Mouse (Mus musculus) embryonic facial prominence, embryonic 11.5 days (tissue): ENCODE results near the gene Slc4a4. TPM values are rescaled to one million over a fixed set of nuclear protein-coding genes. Genes with fewer than 3 reads are reported as not detected.

Source experiments
- ATAC-seq: fragments of 200-750 bp; cut with Nextera tagmentation; replicated peaks from 2 replicates; pipeline ENCODE4 v1.8.0; 2017; ENCODE audit warnings: low read depth; ENCODE audit not compliant: insufficient number of reproducible peaks, low FRiP score, low TSS enrichment
- DNase-seq: peaks from one replicate; pipeline ENCODE4 v3.0.0-alpha.2; 2015; ENCODE audit warnings: low spot score
- H3K27ac ChIP-seq: fragments of 300-500 bp; sonication (generic); replicated peaks from 2 replicates; pipeline ENCODE4 v1.5.1; 2014; ENCODE audit warnings: mild to moderate bottlenecking, low read depth, low read length, control low read depth
- H3K27me3 ChIP-seq: fragments of 300-500 bp; sonication (generic); 2 replicates; pipeline ENCODE4 v1.6.1; 2014; ENCODE audit warnings: mild to moderate bottlenecking, low read length, moderate library complexity, mixed read lengths; ENCODE audit not compliant: control insufficient read depth, insufficient read depth
- H3K36me3 ChIP-seq: fragments of 300-500 bp; sonication (generic); replicated peaks from 2 replicates; pipeline ENCODE4 v1.6.1; 2014; ENCODE audit warnings: low read depth, mild to moderate bottlenecking, low read length, moderate library complexity, mixed read lengths; ENCODE audit not compliant: control insufficient read depth, insufficient read depth
- H3K4me1 ChIP-seq: fragments of 300-500 bp; sonication (generic); 2 replicates; pipeline ENCODE4 v1.6.1; 2014; ENCODE audit warnings: low read length, mixed read lengths; ENCODE audit not compliant: control insufficient read depth, insufficient read depth
- H3K4me2 ChIP-seq: fragments of 300-500 bp; sonication (generic); 2 replicates; pipeline ENCODE4 v1.6.1; 2014; ENCODE audit warnings: low read depth, mild to moderate bottlenecking, control low read depth, low read length, moderate library complexity
- H3K4me3 ChIP-seq: fragments of 300-500 bp; sonication (generic); 2 replicates; pipeline ENCODE4 v1.5.1; 2014; ENCODE audit warnings: low read depth, low read length, control low read depth
- H3K9ac ChIP-seq: fragments of 300-500 bp; sonication (generic); replicated peaks from 2 replicates; pipeline ENCODE4 v1.6.1; 2014; ENCODE audit warnings: mild to moderate bottlenecking, control low read depth, low read length
- H3K9me3 ChIP-seq: fragments of 300-500 bp; sonication (generic); replicated peaks from 2 replicates; pipeline ENCODE4 v1.6.1; 2016; ENCODE audit warnings: mild to moderate bottlenecking, low read length, inconsistent platforms, mixed read lengths; ENCODE audit not compliant: control insufficient read depth
- WGBS: fragments of 180-500 bp; shearing (Covaris S2); extraction: QIAGEN DNeasy Blood & Tissue Kit; methylation state at CpG from one replicate; pipeline ENCODE4 v1.1.7; 2014; 5-methylcytosine and 5-hydroxymethylcytosine counted together
- polyA plus RNA-seq: library from polyadenylated mRNA; unstranded; fragments of >200 nt; fragmentation: Nextera tagmentation; extraction: Ambion mirVana; gene quantifications from 2 replicates; pipeline ENCODE4 v1.2.1, GENCODE M21; 2014

Slc4a4 gene
- polyA plus RNA-seq, 1 experiment from 2014 or later: 1.6 TPM

DNA sequence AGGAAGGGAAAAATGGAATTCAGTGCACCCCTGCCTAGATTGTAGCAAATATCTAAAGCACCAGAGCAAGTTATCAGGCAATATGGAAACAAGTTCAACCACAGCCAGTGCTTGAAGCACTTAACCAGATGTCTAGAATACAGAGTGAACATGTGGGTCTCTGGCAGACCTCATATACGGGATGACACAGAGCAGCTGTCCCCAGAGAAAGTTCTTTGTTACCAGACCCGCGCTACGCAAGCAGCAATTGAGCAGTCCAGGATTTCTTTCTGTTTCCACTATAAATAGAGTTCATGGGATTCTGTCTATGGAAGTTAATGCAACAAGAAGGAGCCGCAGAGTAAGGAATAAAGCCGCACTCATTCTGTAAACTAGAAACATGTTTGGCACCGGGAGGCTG, 46.8 kb downstream of the Slc4a4 start:
- H3K4me1 ChIP-seq: peaks cover 4% of the 10 kb centered on the region; the same call in 1 of the 2 replicates
- no peak for ATAC-seq
- no peaks in the 10 kb centered on the region for H3K9me3 ChIP-seq
- H3K4me3 ChIP-seq: no peak overlapping the region
- no peak for DNase-seq
- H3K4me2 ChIP-seq: no peak overlapping the region
- H3K27ac ChIP-seq: no peak overlapping the region
- H3K36me3 ChIP-seq: no peaks in the 10 kb centered on the region
- H3K27me3 ChIP-seq: no peaks in the 10 kb centered on the region
- 65% methylated on average over 7 of the region's 7 CpGs for WGBS
- H3K9ac ChIP-seq: no peak overlapping the region

GRCm38 (mm10) chr5:88933946-88934345, 47.3 kb downstream of the Slc4a4 start:
- Histone ChIP-seq H3K4me3 (no peak overlapping the region), H3K27me3 (no peaks in the 10 kb centered on the region), H3K9ac (no peak overlapping the region), H3K36me3 (no peaks in the 10 kb centered on the region), H3K4me1 (peaks cover 4% of the 10 kb centered on the region; the same call in 1 of the 2 replicates), H3K27ac (no peak overlapping the region), H3K4me2 (no peak overlapping the region), H3K9me3 (no peaks in the 10 kb centered on the region)
- WGBS: 82% methylated on average over 14 of the region's 14 CpGs
- ATAC-seq (0 out of 2 replicates have a peak, but pooled peaks have one; percentile 24), DNase-seq (no peak)

GRCm38 (mm10) chr5:88938208-88938607, 51.6 kb downstream of the Slc4a4 start:
- Histone ChIP-seq H3K36me3 (no peaks in the 10 kb centered on the region), H3K27ac (no peak overlapping the region), H3K4me3 (no peak overlapping the region), H3K9ac (no peak overlapping the region), H3K27me3 (no peaks in the 10 kb centered on the region), H3K9me3 (no peaks in the 10 kb centered on the region), H3K4me1 (no peaks in the 10 kb centered on the region), H3K4me2 (no peak overlapping the region)
- WGBS: 80% methylated on average over 1 of the region's 1 CpGs
- DNase-seq: no peak
- no peak for ATAC-seq

- WGBS: 29% methylated on average over 6 of the region's 6 CpGs
- no peaks in the 10 kb centered on the region for H3K27me3 ChIP-seq
- 0 out of 2 replicates have a peak, but pooled peaks have one; percentile 44 for ATAC-seq
- H3K27ac ChIP-seq: no peak overlapping the region
- H3K36me3 ChIP-seq: no peaks in the 10 kb centered on the region
- no peak overlapping the region for H3K4me3 ChIP-seq
- no peak overlapping the region for H3K9ac ChIP-seq
- peak; percentile 15 for DNase-seq
- no peak overlapping the region for H3K4me2 ChIP-seq
- no peaks in the 10 kb centered on the region for H3K4me1 ChIP-seq
- no peaks in the 10 kb centered on the region for H3K9me3 ChIP-seq
Observed at GRCm38 (mm10) chr5:88939151-88939550, 52.5 kb downstream of the Slc4a4 start.

DNA sequence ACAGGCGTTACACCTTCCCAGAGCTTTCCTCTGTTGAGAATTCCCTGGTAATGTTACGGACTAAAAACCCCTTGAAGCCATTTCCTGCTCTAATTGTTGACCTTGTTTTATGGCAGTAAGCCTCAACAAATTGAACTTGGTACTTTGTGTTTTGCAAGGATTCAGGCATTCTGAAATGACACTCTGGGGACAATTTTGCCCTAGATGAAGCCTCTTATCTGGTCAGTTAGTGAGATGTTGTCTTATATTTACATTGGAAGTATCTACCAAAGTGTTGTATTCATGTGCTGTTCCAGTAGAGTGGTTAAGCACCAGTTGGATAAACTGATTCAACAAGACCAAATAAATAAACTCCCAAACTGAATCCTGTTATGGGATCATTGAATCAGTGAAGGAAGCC, 53.2 kb downstream of the Slc4a4 start:
- H3K4me2 ChIP-seq: no peak overlapping the region
- H3K27me3 ChIP-seq: no peaks in the 10 kb centered on the region
- DNase-seq (no peak), ATAC-seq (no peak)
- H3K36me3 ChIP-seq: no peaks in the 10 kb centered on the region
- H3K4me1 ChIP-seq: no peaks in the 10 kb centered on the region
- no peak overlapping the region for H3K9ac ChIP-seq
- no peak overlapping the region for H3K27ac ChIP-seq
- H3K4me3 ChIP-seq: no peak overlapping the region
- no peaks in the 10 kb centered on the region for H3K9me3 ChIP-seq
- WGBS: 62% methylated on average over 2 of the region's 2 CpGs

- Histone ChIP-seq H3K4me1 (no peaks in the 10 kb centered on the region), H3K36me3 (no peaks in the 10 kb centered on the region), H3K4me3 (no peak overlapping the region), H3K9me3 (no peaks in the 10 kb centered on the region), H3K27me3 (no peaks in the 10 kb centered on the region), H3K4me2 (no peak overlapping the region), H3K27ac (no peak overlapping the region), H3K9ac (no peak overlapping the region)
- ATAC-seq: no peak
- no peak for DNase-seq
- WGBS: 79% methylated on average over 7 of the region's 7 CpGs
Observed at GRCm38 (mm10) chr5:88941905-88942304, 55.3 kb downstream of the Slc4a4 start.

DNA sequence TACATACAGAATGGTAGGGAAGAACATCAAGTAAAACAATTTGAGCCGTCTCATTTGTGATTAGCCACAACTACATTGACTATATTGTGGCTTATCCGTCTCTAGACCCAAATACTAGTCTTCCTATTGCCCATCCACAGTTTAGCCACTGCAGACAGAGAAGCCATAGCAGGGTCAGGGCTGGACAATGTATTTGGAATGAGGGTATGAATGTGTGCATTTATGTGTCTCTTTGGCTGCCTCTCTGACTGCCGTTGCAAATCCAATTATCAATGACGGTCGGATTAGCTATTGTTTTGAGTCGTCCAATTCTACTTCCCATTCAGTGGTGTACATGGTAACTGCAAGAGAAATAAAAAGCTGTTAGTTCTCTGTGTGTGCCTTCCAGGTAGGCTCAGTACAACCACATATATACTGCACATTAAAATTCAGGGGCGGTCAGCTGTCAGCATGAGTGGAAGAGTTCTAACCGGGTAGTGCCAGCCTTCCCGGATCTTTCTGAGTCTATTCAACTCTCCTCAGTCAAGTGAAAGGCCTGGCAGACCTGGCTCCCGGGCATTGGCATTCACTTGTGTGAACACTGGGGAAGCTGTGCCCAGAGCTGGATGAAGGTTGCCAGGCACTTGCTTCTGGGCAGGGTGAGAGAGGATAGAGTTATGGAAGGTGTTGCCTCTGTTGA, 59.2 kb downstream of the Slc4a4 start:
- WGBS: 76% methylated on average over 10 of the region's 10 CpGs
- no peak for ATAC-seq

DNA sequence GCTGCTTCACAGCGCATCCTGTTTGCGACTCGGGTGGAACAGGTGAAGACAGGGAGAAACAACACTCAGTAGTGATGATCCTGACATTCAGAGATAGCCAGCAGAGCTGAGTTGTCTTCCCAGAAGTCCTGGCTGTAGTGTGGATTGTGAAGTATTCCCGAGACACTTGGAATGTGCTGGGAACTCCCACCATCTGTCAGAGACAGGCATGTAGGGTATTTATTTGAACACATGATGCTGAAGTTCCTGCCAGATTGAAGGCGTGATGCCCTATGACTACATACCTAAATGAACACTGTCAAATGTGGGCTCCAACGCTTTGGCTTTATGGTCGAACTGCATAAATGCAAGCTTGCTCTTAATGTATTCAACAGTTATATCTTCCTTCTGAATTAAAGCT, 63.7 kb downstream of the Slc4a4 start:
- H3K27ac ChIP-seq: no peak overlapping the region
- no peak for DNase-seq
- no peak overlapping the region for H3K4me3 ChIP-seq

More for the DNA sequence above, 59.2 kb downstream of the Slc4a4 start:
- no peaks in the 10 kb centered on the region for H3K36me3 ChIP-seq
- H3K27ac ChIP-seq: no peak overlapping the region
- H3K4me3 ChIP-seq: no peak overlapping the region
- H3K9me3 ChIP-seq: no peaks in the 10 kb centered on the region
- no peaks in the 10 kb centered on the region for H3K27me3 ChIP-seq
- DNase-seq: no peak
- no peak overlapping the region for H3K4me2 ChIP-seq
- H3K9ac ChIP-seq: no peak overlapping the region
- no peaks in the 10 kb centered on the region for H3K4me1 ChIP-seq

More for the DNA sequence above, 63.7 kb downstream of the Slc4a4 start:
- Histone ChIP-seq H3K27me3 (no peaks in the 10 kb centered on the region), H3K9me3 (no peaks in the 10 kb centered on the region), H3K4me2 (no peak overlapping the region), H3K9ac (no peak overlapping the region), H3K36me3 (no peaks in the 10 kb centered on the region), H3K4me1 (no peaks in the 10 kb centered on the region)
- 91% methylated on average over 7 of the region's 7 CpGs for WGBS
- ATAC-seq: no peak
